Mouse (Mus musculus) liver, embryonic 14.5 days (tissue): ENCODE measurements around the gene Gm10271. TPM values are rescaled to one million over a fixed set of nuclear protein-coding genes. Genes with fewer than 3 reads are reported as not detected.

ENCODE experiments used
- ATAC-seq: fragments of 200-750 bp; cut with Nextera tagmentation; 2 replicates; pipeline ENCODE4 v1.8.0; 2017; ENCODE audit warnings: moderate number of reproducible peaks, mild to moderate bottlenecking, moderate library complexity; ENCODE audit not compliant: insufficient read depth
- DNase-seq, 3 experiments: peaks; one replicate each; pipeline ENCODE4 v3.0.0-alpha.2; 2012 to 2013; ENCODE audit warnings: low read depth in 3 of 3, low spot score in 3 of 3
- H3K27ac ChIP-seq: fragments of 300-500 bp; sonication (generic); 2 replicates; pipeline ENCODE4 v1.5.1; 2014; ENCODE audit warnings: moderate library complexity, mild to moderate bottlenecking, control low read depth, inconsistent platforms
- H3K27me3 ChIP-seq: fragments of 300-500 bp; sonication (generic); 2 replicates; pipeline ENCODE4 v1.6.1; 2014; ENCODE audit warnings: mild to moderate bottlenecking, low read length, moderate library complexity; ENCODE audit not compliant: control insufficient read depth, insufficient read depth
- H3K36me3 ChIP-seq: fragments of 300-500 bp; sonication (generic); replicated peaks from 2 replicates; pipeline ENCODE4 v1.6.1; 2014; ENCODE audit warnings: low read depth; ENCODE audit not compliant: control insufficient read depth, insufficient read depth
- H3K4me1 ChIP-seq, 2 experiments: fragments of 200-500 bp in 1 of 2; fragments of 300-500 bp in 1 of 2; sonication (generic) in 1 of 2; replicated peaks; 2 replicates each; pipeline ENCODE4 v1.6.1; 2012 to 2014; ENCODE audit warnings: antibody characterized with exemption in 1 of 2, inconsistent platforms in 1 of 2, low read length in 1 of 2; ENCODE audit not compliant: control insufficient read depth in 2 of 2, insufficient read depth in 2 of 2
- H3K4me2 ChIP-seq: fragments of 300-500 bp; sonication (generic); 2 replicates; pipeline ENCODE4 v1.6.1; 2014; ENCODE audit warnings: low read depth, mild to moderate bottlenecking, control low read depth, moderate library complexity
- H3K4me3 ChIP-seq, 2 experiments: fragments of 200-500 bp in 1 of 2; fragments of 300-500 bp in 1 of 2; sonication (generic) in 1 of 2; 2 replicates each; pipeline ENCODE4 v1.5.1; 2012 to 2014; ENCODE audit warnings: low read depth in 2 of 2, low read length in 2 of 2, mild to moderate bottlenecking in 2 of 2, control low read depth in 1 of 2, inconsistent platforms in 1 of 2, moderate library complexity in 1 of 2; ENCODE audit not compliant: insufficient read depth in 1 of 2
- H3K9ac ChIP-seq: fragments of 300-500 bp; sonication (generic); replicated peaks from 2 replicates; pipeline ENCODE4 v1.6.1; 2014; ENCODE audit warnings: mild to moderate bottlenecking, control low read depth, moderate library complexity
- H3K9me3 ChIP-seq: fragments of 300-500 bp; sonication (generic); 2 replicates; pipeline ENCODE4 v1.6.1; 2016; ENCODE audit warnings: low read length, mixed read lengths; ENCODE audit not compliant: control insufficient read depth
- CTCF ChIP-seq: IDR thresholded peaks from 2 replicates; pipeline ENCODE4 v1.5.1; 2016; ENCODE audit warnings: antibody characterized with exemption, low read depth, control low read depth
- EP300 ChIP-seq: IDR thresholded peaks from 2 replicates; pipeline ENCODE4 v1.6.1; 2016; ENCODE audit warnings: antibody characterized with exemption, low read depth
- WGBS: fragments of 180-500 bp; shearing (Covaris S2); extraction: QIAGEN DNeasy Blood & Tissue Kit; methylation state at CpG from one replicate; pipeline ENCODE4 v1.1.7; 2014; ENCODE audit not compliant: insufficient replicate concordance; 5-methylcytosine and 5-hydroxymethylcytosine counted together
- polyA plus RNA-seq, 2 experiments: library from polyadenylated mRNA; depleted of rRNA in 1 of 2; stranded (reverse) in 1 of 2; unstranded in 1 of 2; fragments of >200 nt; fragmentation: Nextera tagmentation in 1 of 2; extraction: Ambion mirVana in 1 of 2; gene quantifications; 2 replicates each; pipeline versions ENCODE4 v1.2.1 to v1.2.3; 2012 to 2014

Gene Gm10271
- polyA plus RNA-seq, 2 experiments, result not detected

DNA sequence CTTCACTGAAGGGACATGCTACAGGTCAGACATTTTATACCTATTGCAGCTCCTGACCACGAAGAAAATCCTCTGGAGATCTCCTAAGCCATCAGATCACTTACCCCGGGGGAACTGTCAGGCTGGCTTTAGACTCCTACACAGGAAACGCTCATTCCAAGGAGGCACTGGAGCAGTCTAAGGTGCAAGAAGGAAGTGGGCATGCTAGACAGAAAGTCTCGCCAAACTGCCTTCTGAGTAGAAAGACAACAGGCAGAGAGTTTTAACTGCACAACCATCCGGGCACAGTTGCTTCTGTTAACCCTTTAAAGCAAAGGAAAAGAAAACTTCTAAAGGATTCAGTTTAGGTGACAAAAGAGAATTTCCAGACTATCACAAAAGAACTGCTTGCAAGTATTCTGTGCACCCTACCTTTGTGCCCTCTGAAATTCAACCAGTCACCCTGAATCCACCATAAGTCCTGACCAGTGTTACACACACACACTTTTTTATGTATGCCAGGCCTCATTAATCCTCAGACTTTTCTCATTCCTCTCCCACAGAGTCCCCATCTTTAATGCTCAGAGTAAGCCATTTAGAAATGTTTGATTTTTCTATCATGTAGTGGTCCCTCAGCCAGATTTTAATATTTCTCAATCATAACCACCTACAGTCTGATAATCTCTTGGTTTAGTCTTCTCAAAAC lies 14.4 kb downstream of the Gm10271 start:
- H3K36me3 ChIP-seq, result no peaks in the 10 kb centered on the region
- 17% methylated on average over 5 of the region's 5 CpGs for WGBS
- DNase-seq, result no peak
- no peaks in the 10 kb centered on the region for H3K27me3 ChIP-seq
- TF ChIP-seq CTCF (no peak), EP300 (no peak)
- H3K9ac ChIP-seq, result no peak overlapping the region
- no peak overlapping the region for H3K27ac ChIP-seq
- H3K9me3 ChIP-seq, result no peaks in the 10 kb centered on the region
- H3K4me2 ChIP-seq, result no peak overlapping the region
- no peaks in the 10 kb centered on the region for H3K4me1 ChIP-seq
- H3K4me3 ChIP-seq, result no peak overlapping the region
- ATAC-seq, result no peak

DNA sequence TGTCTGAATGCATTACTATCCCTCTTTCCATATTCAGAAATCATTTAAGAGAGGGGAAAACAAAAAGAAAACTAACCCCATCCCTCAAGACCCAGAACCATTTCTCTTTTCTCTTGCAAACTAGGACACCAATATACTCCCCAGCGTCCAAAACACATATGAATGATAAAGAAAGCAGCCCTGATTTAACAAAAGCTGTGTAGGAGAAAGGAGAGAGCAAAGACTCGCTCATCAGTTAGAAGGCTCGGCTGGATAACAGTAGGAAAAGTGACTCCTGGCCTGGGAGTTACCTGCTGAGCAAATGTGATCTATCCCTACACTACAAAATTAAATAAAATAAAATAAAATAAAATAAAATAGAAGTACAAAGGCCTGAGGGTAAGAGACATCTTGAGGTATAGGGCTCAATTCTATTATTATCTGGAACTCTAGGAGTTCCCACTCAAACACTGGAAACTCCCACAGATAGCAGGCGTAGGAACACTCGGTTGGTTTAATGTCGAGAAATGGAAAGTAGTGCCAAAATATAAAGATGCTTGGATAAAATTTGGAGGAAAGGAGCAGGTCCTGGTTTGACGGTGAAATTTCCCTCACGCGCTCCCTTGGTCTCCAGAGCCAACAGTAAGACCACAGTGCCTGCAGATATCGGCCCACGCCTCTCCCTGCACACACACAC lies 15.8 kb downstream of the Gm10271 start:
- no peak overlapping the region for H3K27ac ChIP-seq
- TF ChIP-seq CTCF (no peak), EP300 (no peak)
- H3K9ac ChIP-seq, result no peak overlapping the region
- H3K36me3 ChIP-seq, result no peaks in the 10 kb centered on the region
- no peaks in the 10 kb centered on the region for H3K4me1 ChIP-seq
- 82% methylated on average over 11 of the region's 11 CpGs for WGBS
- DNase-seq (no peak), ATAC-seq (no peak)
- H3K4me3 ChIP-seq, result no peak overlapping the region
- H3K4me2 ChIP-seq, result no peak overlapping the region
- H3K9me3 ChIP-seq, result no peaks in the 10 kb centered on the region
- no peaks in the 10 kb centered on the region for H3K27me3 ChIP-seq

DNA sequence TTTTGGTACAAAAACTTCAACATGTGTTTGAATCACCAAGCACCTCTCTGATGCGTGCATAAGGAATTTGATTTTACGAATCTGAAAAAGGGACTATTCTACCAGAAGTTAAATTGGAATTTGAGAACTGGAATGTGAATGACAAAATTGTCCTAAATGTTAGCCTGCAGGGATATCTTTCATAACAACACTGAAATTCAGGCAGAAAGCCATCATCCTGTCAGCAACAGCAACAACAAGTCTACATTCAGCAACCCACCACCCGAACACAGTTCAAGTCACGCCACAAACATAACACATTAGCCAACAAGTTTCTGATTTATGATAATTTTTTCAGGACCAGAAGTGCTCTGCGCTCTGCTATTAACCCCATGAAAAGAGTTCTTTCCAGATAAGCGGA lies 17.2 kb downstream of the Gm10271 start:
- TF ChIP-seq CTCF, result no peak
- TF ChIP-seq EP300, result no peak
- Histone ChIP-seq H3K27ac (no peak overlapping the region), H3K4me2 (no peak overlapping the region), H3K27me3 (no peaks in the 10 kb centered on the region), H3K36me3 (no peaks in the 10 kb centered on the region), H3K9me3 (no peaks in the 10 kb centered on the region), H3K9ac (no peak overlapping the region), H3K4me1 (peaks cover 2 to 3% of the 10 kb centered on the region in 2 experiments; a peak in 3 of 4 replicates), H3K4me3 (no peak overlapping the region)
- no peak for DNase-seq
- whole genome bisulfite sequencing, result 80% methylated on average over 6 of the region's 6 CpGs
- no peak for ATAC-seq

DNA sequence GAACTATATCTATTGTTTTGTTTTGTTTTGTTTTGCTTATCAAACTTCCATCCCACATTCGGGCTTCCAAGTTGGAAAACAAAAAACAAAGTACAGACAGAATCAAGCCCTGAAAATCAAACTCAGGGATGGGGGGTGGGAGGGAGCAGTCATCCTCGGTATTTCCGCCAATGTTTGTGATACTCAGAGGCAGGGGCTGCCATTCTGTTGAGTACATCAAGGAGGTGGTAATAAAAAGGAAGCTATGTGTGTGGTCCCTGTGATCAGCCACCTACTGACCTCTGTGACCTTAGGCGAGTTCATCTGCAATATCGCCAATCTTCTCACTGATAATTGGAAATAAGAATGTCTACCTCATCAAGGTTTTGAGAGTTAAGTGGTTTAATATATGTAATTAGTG lies 21.5 kb downstream of the Gm10271 start:
- ATAC-seq (no peak), DNase-seq (no peak)
- H3K4me3 ChIP-seq, result peak overlapping the region; percentile 33 to 80
- H3K27me3 ChIP-seq, result no peaks in the 10 kb centered on the region
- H3K27ac ChIP-seq, result no peak overlapping the region
- peaks cover 6 to 13% of the 10 kb centered on the region in 2 experiments; a peak in 3 of 4 replicates for H3K4me1 ChIP-seq
- no peaks in the 10 kb centered on the region for H3K36me3 ChIP-seq
- TF ChIP-seq EP300 (no peak), CTCF (no peak)
- WGBS, result 11% methylated on average over 5 of the region's 5 CpGs
- peak overlapping the region; percentile 98 for H3K4me2 ChIP-seq
- H3K9me3 ChIP-seq, result no peaks in the 10 kb centered on the region
- peak overlapping the region; percentile 36 for H3K9ac ChIP-seq

DNA sequence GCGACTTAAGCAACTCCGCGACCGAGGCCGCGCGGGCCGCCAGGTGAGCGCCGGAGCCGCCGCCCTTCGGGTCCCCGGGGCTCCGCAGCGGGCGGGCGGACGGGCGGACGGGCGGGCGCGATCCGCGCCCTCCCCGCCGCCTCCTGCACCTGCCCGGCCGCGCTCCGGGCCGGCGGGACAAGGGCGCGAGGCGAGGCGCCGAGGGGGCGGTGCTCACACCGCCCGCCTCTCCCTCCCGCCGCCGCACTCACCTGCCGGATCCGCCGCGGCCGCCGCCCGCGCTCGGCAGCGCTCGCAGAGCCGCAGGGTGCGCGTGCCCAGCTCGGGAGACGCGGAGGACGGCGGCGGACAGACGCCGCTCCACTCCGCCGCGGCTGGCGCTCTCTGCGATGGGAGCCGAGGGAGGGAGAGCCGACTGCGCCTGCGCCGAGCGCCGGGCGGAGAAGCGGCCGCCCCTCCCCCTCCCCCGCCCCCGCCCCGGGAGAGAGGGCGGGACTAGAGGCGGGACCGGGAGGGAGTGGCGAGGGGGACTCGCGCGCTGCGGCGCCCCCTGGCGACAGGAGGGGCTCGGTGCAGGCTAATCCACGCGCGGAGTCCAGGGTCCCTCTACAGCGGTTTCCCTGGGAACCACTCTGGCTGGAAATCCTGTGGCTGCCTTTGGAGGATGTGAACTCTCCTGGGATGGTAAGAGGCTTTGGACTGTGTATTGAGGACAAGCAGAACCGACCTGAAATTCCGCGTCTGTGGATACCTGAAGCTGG lies 22.2 kb downstream of the Gm10271 start, which contains the start of gene Rab3ip:
Rab3ip (minus strand) TSS at position 761 of the 761 bp plus-strand sequence.
- H3K27me3 ChIP-seq, result no peaks in the 10 kb centered on the region
- peak within 1 kb of the TSS; percentile 80 to 83 for H3K4me3 ChIP-seq
- H3K9ac ChIP-seq, result peak within 1 kb of the TSS; percentile 78
- WGBS, result under 1% methylated on average over 84 of the region's 103 CpGs
- H3K36me3 ChIP-seq, result no peaks in the 10 kb centered on the region
- peak within 1 kb of the TSS; percentile 98 for H3K4me2 ChIP-seq
- no peaks in the 10 kb centered on the region for H3K9me3 ChIP-seq
- H3K4me1 ChIP-seq, result peaks cover 6 to 13% of the 10 kb centered on the region in 2 experiments; a peak in 3 of 4 replicates
- ATAC-seq (peak; percentile 92), DNase-seq (peak; percentile 71 to 76 (median 72))
- TF ChIP-seq EP300 (no peak), CTCF (peak; percentile 92)
- H3K27ac ChIP-seq, result peak within 1 kb of the TSS; percentile 72
